Mouse (Mus musculus) brain, adult 2 months (tissue): Measurements from ENCODE around the gene Abcb8.

ENCODE experiments used
- DNase-seq: peaks from one replicate; pipeline ENCODE4 v3.0.0; 2011; ENCODE audit warnings: low read depth, low spot score

Gene Abcb8

DNA sequence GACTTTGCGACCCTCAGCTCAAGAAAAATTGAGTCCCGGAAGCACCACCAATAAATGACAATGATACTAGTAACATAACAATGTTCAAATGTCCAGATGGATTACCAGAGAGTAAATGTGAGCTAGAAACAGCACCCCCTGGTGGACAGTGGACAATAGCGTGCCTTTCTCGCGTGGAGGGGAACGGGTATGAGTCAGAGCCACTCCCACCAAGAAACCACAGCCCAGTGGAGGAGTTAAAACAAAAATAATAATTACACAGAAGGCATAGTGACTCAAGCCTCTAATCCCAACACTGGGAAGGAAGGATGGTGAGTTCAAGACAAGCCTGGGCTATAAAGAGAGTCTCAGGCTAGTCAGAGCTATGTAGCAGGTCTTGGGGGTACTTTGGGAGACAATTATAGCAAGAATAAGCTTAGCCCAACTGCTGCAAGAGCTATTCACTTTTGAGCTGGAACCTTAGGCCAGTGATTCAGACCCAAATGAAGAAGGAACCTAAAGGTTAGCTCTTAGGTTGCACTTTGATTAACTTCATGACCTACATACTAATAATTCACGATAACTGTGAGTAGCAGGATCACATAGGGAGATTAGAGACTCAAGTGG lies at the start of gene Abcb8:
Gene Abcb8 (plus strand): TSS at position 272 of the 606 bp plus-strand sequence.
- peak; percentile 93 for DNase-seq

- peak; percentile 52 for DNase-seq
These were observed 49.5 kb upstream of the Abcb8 start for GRCm38 (mm10) chr5:24343977-24344436.

- peak; percentile 79 for DNase-seq
These were observed 48.9 kb upstream of the Abcb8 start for GRCm38 (mm10) chr5:24344477-24345051.

DNA sequence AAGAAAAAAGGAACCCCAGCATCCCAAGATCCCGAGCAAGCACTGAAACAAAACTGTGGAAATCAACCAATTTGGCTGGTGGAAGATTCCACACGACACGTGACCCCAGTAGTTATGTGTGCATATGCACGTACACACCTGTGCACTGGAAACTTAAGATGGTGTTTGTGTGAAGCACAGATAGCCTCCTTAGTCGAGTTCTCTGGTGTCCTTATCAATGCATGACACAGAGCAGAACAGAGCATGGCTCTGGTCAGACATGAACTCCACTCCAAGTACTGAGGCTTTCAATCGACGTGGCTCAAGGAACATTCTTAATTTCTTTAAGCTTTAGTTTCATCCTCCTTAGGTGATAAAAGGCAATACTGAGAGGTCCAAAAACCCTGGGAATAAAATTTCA lies 47.1 kb upstream of the Abcb8 start:
- DNase-seq, result no peak

DNA sequence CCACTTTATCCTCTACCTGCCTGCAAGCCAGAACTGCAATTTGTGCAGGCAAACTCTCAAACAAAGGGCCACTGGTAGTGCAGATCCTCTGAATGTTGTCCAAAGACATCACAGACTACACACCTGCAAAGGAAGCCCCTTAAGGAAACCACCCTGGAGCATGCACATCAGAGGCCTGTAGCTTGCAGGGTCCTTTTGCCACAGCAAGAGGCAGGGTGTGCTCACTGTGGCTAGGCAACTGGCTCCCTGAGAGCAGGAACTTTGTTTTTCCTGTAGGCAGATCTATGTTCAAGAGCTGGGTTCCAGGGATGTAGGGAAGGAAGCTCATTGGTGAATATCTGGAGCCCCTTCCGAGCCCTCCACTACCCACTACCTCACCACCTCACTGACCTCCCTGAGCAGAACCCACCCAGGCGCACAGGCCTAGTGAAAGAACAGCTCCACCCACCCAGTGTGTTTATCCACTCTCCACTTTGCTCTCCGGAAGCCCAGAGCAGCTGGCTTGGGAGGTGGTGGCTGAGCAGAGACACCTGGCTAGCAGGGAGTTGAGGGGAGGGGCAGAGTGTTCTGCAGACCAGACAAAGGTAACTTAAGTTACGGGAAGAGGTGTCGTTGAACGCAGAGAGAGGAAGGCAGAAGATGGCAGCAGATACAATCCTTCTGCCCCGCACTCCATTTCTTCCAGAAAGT lies 46.1 kb upstream of the Abcb8 start:
- DNase-seq, result no peak

GRCm38 (mm10) chr5:24348128-24348527 lies 45.3 kb upstream of the Abcb8 start:
- peak; percentile 85 for DNase-seq

GRCm38 (mm10) chr5:24348546-24348945 lies 44.9 kb upstream of the Abcb8 start:
- DNase-seq, result peak; percentile 32

DNA sequence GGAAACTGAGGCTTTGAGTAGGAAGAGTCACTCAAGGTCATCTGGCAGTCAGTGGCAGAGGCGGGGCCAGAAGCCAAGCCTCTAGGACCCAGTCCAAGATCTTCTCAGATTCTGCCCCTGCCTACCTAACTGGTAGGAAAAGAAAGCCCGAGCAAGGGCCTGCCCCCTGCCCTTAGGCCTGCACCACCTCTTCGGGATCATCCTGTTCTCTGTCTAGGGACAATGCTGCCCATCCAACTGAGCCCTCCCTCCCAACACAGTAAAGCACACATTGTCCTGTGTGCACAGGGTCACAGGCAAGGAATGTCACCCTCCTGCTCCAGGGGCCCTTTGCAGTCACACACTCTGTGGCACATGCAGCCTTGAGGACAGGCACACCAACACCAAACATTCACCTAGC lies 43.4 kb upstream of the Abcb8 start:
- no peak for DNase-seq

DNA sequence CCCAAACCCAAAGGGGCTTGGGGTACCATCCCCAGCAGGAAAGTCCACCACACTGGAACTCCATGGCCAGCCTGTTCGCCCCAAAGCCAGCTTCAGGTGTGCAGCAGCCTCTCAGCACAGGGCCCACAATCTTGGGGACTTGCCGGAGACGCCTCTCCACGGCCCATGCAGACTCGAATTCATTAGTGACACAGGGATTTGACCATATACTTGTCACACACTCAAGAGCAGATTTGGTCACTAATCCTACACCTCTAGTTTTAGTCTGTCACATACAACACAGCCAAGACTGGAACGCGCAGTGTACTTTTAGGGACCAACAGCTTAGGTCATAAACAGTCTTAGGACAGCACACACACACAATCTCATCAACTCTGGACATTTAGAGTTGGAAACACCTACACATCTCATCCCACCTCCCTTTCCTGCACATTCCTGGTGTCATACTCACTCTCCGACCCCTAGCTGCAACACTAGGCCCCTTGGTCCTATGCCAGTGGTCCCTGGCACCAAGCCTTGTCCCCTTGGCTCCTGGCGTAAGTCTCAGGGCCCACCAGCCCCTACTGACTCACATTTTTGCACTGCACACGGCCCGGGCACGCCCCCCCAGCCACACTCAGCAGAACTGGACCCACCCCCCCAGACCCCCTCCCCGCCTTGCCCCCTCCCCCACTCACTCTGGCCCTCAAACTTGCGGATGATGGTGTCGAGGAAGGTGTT lies 42.8 kb upstream of the Abcb8 start:
- no peak for DNase-seq

DNA sequence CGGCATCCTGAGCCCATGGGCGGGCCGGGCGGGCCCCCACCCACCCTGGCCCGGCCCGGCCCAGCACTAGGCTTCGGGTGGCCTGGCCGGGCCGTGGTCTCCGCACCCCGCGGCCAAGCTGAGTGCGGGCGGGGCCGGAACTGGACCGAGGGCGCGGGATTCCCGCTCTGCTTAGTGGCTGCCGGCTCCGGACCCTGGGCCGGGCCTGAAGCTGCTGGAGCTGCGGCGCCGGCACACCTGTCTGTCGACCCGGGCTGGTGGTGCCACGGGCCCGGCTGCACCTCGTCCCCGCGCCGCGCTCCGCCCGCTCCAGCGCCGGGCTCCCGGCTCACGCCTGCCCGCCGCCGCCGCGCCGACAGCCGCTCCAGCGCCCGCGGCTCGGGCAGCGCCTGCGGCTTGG lies 42.2 kb upstream of the Abcb8 start, which contains the start of gene Kcnh2:
Gene Kcnh2 (minus strand): TSS at position 327 of the 400 bp plus-strand sequence.
- DNase-seq, result no peak

DNA sequence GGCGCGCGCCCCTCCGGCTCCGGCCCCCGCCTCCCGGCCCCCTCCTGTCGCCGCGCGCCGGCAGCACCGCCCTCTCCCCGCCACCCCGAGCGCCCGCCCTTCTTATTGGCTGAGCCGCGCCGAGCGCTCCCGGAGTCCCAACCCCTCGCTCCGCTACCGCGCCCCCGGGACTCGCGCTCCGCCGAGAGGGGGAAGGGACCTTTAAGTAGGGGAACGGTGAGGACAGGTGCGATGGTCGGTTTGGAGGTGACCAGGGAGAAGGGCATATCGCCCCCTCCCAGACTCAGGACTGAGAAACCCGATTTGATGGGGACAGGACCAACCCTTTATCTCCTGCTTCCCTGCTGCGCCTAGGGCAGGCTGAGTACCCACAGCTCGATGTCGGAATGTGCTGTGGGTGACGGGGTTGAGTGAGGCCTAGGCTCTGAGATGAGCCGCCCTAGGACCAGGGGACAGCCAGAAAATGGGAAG lies 41.7 kb upstream of the Abcb8 start:
- DNase-seq, result peak; percentile 95

DNA sequence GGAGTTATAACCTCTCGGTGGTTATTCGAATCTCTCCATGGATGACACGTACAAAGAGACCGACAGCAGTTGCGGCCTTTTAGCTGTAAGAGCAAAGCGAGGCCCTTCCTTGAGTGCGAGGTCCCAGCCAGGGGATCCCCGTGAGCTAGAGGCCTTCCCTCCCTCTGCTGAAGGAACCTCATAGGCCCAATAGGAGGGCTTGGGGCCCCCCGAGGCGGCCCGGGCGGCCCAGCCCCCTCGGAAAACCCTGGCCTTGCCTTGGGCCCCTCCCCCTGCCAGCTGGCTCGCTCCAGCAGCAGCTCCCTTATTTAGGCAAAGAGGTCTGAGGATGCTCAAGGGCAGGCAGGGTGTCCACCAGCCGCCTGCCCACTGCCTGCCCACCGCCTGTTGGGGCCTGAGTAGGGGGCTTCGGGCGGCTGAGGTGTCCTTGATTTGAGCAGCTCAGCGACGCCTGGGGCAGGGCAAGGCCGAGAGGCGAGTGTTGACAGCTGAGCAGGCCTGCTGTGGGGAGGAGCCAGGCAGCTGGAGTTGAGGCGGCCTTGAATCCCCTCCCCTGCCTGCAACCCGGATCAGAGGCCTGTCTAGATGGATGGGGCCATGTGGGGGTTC lies 41.1 kb upstream of the Abcb8 start:
- DNase-seq, result peak; percentile 64

GRCm38 (mm10) chr5:24353327-24353726 lies 40.1 kb upstream of the Abcb8 start:
- DNase-seq, result no peak

DNA sequence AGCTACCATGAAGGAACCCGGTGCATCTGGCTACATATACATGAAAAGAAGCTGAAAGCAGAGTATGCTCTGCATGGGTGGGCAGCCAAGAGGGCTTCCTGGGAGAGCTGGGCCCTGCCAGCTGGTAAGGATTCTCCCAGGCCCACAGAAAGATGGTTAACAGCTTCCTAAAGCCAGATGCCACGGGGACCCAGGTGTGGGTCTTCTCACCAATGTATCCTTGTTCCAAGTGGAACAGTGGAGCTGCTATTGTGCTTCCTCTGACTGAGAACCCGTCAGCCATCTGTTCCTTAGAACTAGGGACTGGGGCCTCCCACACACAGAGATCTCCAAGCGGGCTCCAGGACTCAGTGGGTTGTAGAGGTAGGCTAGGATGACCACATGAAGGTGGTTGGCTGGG lies 36.7 kb upstream of the Abcb8 start:
- peak; percentile 56 for DNase-seq

DNA sequence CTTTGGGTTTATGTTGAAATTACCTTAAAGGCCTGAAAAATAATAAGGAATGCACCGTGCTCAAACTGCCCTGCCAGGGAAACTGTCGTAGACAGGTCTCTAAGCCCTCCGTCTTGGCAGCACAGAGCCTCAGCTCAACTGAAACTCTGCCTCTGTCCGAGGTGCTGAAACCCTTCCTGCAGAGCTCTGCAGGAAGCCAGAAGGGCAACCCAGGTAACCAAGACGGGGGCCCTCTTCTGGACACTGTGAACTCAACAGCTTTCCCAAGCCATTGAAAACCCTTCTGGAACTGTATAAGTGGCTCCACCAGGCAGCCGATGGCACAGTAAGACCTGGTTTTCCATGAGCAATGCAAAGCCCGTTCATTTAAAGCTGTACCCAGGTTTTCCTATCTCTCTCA lies 36.0 kb upstream of the Abcb8 start:
- DNase-seq, result peak; percentile 76

DNA sequence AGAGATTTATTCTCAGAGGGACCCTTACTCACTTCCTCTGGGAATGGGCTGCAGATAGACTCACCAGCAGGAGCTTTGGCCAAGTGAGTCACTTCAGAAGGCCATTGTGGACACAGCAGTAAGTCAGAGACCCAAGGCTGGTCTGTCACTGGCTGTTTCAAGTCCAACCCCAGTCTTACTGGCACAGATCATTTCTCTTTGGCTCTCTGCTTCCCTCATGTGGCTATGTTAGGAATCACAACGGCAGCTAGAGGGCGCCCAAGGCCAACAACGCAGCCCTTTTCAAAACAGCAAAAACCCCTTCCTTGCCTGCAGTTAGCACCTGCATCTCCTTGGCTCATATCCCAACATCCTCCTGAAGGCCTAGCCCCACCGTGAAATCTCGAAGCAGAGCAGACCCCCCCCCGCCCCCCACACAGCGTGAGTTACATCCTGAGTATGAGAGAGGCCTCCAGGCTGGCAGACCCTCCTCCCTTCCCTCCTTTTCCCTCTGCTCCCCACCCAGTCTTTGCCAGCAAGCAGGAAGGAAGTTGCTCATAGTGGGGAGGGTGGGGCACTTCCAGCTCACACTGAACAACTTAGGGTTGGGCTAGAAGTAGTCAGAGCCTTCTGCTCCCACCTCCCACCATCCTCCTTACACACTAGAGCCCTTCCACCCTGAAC lies 32.5 kb upstream of the Abcb8 start:
- DNase-seq, result peak; percentile 90

- DNase-seq, result no peak
These were observed 30.0 kb upstream of the Abcb8 start for GRCm38 (mm10) chr5:24363467-24363866.

- DNase-seq, result no peak
These were observed 29.4 kb upstream of the Abcb8 start for GRCm38 (mm10) chr5:24364061-24364460.

GRCm38 (mm10) chr5:24364508-24364907 lies 29.0 kb upstream of the Abcb8 start, which contains the start of gene Nos3:
Gene Nos3, plus strand, starts transcription at chr5:24364810.
- DNase-seq, result no peak

- no peak for DNase-seq
These were observed 28.5 kb upstream of the Abcb8 start for GRCm38 (mm10) chr5:24364963-24365362.

DNA sequence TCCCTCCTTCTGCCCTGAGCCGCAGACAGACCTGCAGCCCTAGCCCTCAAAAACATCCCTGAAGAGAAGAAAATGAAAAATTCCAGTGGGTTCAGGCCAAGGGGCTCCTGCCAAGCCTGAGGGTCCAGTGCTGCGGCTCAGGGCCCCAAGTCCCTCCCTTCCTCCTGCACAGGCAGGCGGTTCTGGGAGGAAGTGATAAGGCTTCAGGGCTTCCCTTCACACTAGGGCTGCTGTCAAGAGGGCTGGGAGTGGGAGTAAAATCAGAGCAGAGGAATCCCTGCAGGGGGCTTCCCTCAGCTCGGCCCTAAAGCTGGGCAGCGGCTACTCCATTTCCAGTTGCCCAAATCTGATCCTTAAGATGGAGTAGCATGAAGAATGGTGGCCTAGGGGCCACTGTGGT lies 27.9 kb upstream of the Abcb8 start:
- no peak for DNase-seq
